Mouse (Mus musculus) brain, embryonic 14.5 days (tissue): Measurements from ENCODE around the gene Tmco4.

Source experiments
- CTCF ChIP-seq: fragments of 200-500 bp; IDR thresholded peaks from 2 replicates; pipeline ENCODE4 v1.5.1; 2012; ENCODE audit warnings: inconsistent platforms, mild to moderate bottlenecking, moderate library complexity, borderline replicate concordance; ENCODE audit not compliant: insufficient read depth, insufficient read length; ENCODE audit errors: extremely low read depth
- POLR2A ChIP-seq: fragments of 200-500 bp; IDR thresholded peaks from 2 replicates; pipeline ENCODE4 v1.6.1; 2012; ENCODE audit warnings: mild to moderate bottlenecking, inconsistent platforms, borderline replicate concordance; ENCODE audit not compliant: poor library complexity, insufficient read depth, insufficient read length, severe bottlenecking; ENCODE audit errors: extremely low read depth

DNA sequence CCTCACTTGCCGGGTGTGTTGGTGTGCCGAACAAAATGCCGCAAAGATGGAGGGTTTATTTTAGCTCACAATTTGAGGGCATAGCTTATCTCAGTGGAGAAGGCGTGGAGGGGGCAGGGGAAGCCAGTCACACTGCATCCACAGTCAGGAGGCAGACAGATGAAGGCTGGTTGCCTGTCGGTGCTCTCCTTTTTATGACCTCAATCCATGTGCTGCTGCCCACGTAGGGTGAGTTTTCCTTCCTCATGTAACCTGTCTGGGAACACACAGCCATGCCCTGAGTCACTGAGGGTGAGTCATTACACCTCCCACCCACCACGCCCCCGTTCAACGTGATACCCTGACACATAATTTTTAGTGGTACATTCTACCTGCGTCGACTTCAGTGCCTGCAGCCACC, 25.9 kb downstream of the Tmco4 start:
- TF ChIP-seq CTCF (no peak), POLR2A (no peak)
